Mouse (Mus musculus) hematopoietic stem cell, adult 5-6 weeks (primary cell): ENCODE results near the gene Nipa2. TPM values are rescaled to one million over a fixed set of nuclear protein-coding genes. Genes with fewer than 3 reads are reported as not detected.
"Not testable (repeated sequence)": the region's sequence is repeated elsewhere in the genome, so short reads cannot be mapped to it uniquely, and the experiment has no call there.

ENCODE experiments used
- ATAC-seq, 2 experiments: fragments of 125-278 bp in 1 of 2; replicated peaks in 1 of 2; 2 replicates each; pipeline ENCODE4 v1.8.0; 2016 to 2017; ENCODE audit warnings: inconsistent platforms in 2 of 2, mild to moderate bottlenecking in 2 of 2, moderate number of reproducible peaks in 2 of 2, low read depth in 1 of 2, moderate TSS enrichment in 1 of 2; ENCODE audit not compliant: low FRiP score in 2 of 2, poor library complexity in 2 of 2, severe bottlenecking in 2 of 2, insufficient read depth in 1 of 2, low TSS enrichment in 1 of 2
- total RNA-seq: library from RNA; stranded (forward); fragments of 172-1452, 232-1000 nt; gene quantifications from 2 replicates; pipeline ENCODE4 v1.2.3, GENCODE M21; 2017

Nipa2 gene
- total RNA-seq, 1 experiment from 2014 or later, result 36.2 TPM

- ATAC-seq, result no peak
These were observed 2.5 kb downstream of the Nipa2 start for GRCm38 (mm10) chr7:55959801-55960200.

- no peak for ATAC-seq
These were observed 4.4 kb downstream of the Nipa2 start for GRCm38 (mm10) chr7:55957916-55958315.

- no peak for ATAC-seq
These were observed 5.1 kb downstream of the Nipa2 start for GRCm38 (mm10) chr7:55957178-55957577.

- no peak for ATAC-seq
These were observed 6.2 kb downstream of the Nipa2 start for GRCm38 (mm10) chr7:55956054-55956453.

GRCm38 (mm10) chr7:55938341-55938740 is 23.9 kb downstream of the Nipa2 start:
- no peak for ATAC-seq

- ATAC-seq, result no peak
These were observed 27.3 kb downstream of the Nipa2 start for GRCm38 (mm10) chr7:55935025-55935424.

GRCm38 (mm10) chr7:55928649-55929048 is 33.6 kb downstream of the Nipa2 start:
- peak in 1 of 2 experiments; percentile 51; a peak in 1 of 4 replicates for ATAC-seq

GRCm38 (mm10) chr7:55927262-55927661 is 35.0 kb downstream of the Nipa2 start:
- no peak for ATAC-seq

- not testable (repeated sequence) for ATAC-seq
These were observed 43.9 kb downstream of the Nipa2 start for GRCm38 (mm10) chr7:55918365-55918764.

GRCm38 (mm10) chr7:55912118-55912517 is 50.2 kb downstream of the Nipa2 start:
- ATAC-seq, result no peak

- ATAC-seq, result no peak
These were observed 50.9 kb downstream of the Nipa2 start for GRCm38 (mm10) chr7:55911371-55911770.

GRCm38 (mm10) chr7:55910356-55910755 is 51.9 kb downstream of the Nipa2 start:
- no peak for ATAC-seq

GRCm38 (mm10) chr7:55909519-55909918 is 52.8 kb downstream of the Nipa2 start:
- no peak for ATAC-seq

- no peak for ATAC-seq
These were observed 56.8 kb downstream of the Nipa2 start for GRCm38 (mm10) chr7:55905449-55905848.

GRCm38 (mm10) chr7:55903766-55904165 is 58.5 kb downstream of the Nipa2 start:
- ATAC-seq, result no peak

GRCm38 (mm10) chr7:55891797-55892196 is 70.5 kb downstream of the Nipa2 start:
- no peak for ATAC-seq

GRCm38 (mm10) chr7:55890731-55891130 is 71.5 kb downstream of the Nipa2 start:
- no peak for ATAC-seq

- ATAC-seq, result no peak
These were observed 72.3 kb downstream of the Nipa2 start for GRCm38 (mm10) chr7:55889996-55890395.

GRCm38 (mm10) chr7:55888603-55889002 is 73.7 kb downstream of the Nipa2 start:
- ATAC-seq, result no peak
